Mouse (Mus musculus) urinary bladder, postnatal 4 days (tissue): ENCODE results near the gene Cd274.

ENCODE experiments used
- DNase-seq, 2 experiments: peaks; one replicate each; pipeline ENCODE4 v3.0.0; 2021 to 2022; ENCODE audit warnings: low spot score in 2 of 2

The Cd274 gene

DNA sequence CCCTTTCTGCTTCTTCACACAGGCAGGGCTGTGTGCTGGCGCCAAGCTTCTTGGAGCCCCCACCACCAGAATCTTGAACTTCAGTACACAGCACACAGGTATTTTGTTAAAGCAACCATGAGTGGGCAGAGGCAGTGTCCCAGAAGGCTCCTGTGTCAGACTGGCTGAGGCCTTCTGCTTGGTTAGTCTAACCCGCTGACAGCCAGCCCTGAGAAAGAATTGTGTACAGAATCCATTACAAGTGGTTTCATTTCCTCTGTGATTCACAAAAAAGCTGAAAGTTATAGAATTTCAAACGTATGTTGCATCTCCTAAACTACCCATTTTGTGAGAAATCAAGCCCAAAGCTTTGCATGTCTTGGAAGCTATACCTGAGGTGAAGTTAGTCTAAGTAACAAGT is 63.3 kb downstream of the Cd274 start:
- no peak for DNase-seq

DNA sequence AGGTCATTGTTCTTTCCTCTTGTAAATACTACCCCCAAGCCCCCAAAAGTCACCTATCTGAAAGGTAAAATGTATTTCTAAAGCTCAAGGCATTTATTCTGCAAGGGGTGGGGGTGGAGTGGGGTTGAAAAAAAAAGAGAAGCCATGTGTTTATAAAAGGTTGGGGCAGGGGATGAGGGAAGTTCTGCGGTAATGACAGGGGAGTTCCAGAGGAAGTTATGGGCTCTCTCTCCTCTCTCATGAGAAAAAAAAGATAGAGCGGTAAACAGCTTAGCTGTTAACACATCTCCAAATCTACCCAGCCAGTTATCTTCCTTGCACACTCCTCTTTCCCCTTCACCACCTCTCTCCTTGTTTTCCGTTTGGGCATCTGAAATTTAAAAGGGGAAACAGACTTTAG is 63.7 kb downstream of the Cd274 start:
- no peak for DNase-seq

DNA sequence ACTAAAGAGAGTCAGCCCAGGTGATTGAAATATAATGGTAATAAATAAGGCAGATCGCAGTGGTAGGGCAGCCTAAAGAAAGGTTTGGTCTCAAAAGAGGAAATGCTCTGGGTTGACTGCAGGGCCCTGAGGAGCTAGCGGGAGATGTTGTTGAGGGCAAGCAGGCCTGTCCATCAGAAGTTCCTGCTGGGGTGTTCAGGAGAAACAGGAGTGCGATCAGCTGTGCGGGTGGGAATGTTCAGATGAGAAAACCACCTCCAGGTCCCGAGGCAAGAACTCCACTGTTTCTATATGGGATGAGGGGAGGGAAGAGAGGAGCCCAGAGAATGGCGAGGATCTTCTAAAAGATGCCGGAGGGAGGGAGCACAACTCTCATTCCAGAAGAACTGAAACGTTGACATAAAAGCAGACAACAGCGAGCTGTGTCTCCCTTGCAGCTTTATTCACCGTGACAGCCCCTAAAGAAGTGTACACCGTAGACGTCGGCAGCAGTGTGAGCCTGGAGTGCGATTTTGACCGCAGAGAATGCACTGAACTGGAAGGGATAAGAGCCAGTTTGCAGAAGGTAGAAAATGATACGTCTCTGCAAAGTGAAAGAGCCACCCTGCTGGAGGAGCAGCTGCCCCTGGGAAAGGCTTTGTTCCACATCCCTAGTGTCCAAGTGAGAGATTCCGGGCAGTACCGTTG is 69.7 kb downstream of the Cd274 start:
- DNase-seq: no peak
